Comparison of ENCODE assay signal across 8 mouse cellular contexts in genomic region chr8:122432443-122433268, GRCm38 (mm10). TPM values are rescaled to one million over a fixed set of nuclear protein-coding genes. Genes with fewer than 3 reads are reported as not detected.
DNase-seq lines count a peak whose midpoint lies in the region; ATAC-seq and TF ChIP-seq lines count a peak whose summit lies in the region.

Gene Cyba, minus strand, starts transcription at chr8:122432930.

- TF ChIP-seq CTCF in lung, embryonic 14.5 days (IDR thresholded peaks at IDR 0.05; ENCODE audit: low read depth), result no peak

- H3K36me3 ChIP-seq in lung, embryonic 14.5 days (ENCODE audit: insufficient read depth), result peaks cover 28% of the 10 kb centered on the region
- peaks cover 34% of the 10 kb centered on the region for H3K36me3 ChIP-seq in neural tube, embryonic 15.5 days

- H3K27me3 ChIP-seq in lung, embryonic 14.5 days (ENCODE audit: insufficient read depth, low read length), result no peaks in the 10 kb centered on the region
- no peaks in the 10 kb centered on the region for H3K27me3 ChIP-seq in neural tube, embryonic 15.5 days (replicated peaks)

- DNase-seq in frontal cortex, adult 2 months (ENCODE audit: extremely low spot score in 1 of 2, low spot score in 1 of 2), result no peak
- no peak for DNase-seq in frontal cortex, postnatal 10 days (ENCODE audit: low spot score in 2 of 2)
- DNase-seq in embryo, embryonic 11.5 days (ENCODE audit: low read depth, low spot score), result peak; percentile 22
- DNase-seq in heart, adult 18-20 months, result peak; percentile 85 to 89
- peak; percentile 85 for DNase-seq in kidney, adult 18-20 months
- peak; percentile 85 for DNase-seq in lung, embryonic 14.5 days
- DNase-seq in thymus, postnatal 4 days, result peak; percentile 90

- H3K4me1 ChIP-seq in lung, embryonic 14.5 days (ENCODE audit: insufficient read depth), result peaks cover 8% of the 10 kb centered on the region; the same call in 1 of the 2 replicates
- H3K4me1 ChIP-seq in neural tube, embryonic 15.5 days, result peaks cover 12% of the 10 kb centered on the region

- H3K9ac ChIP-seq in lung, embryonic 14.5 days, result peak within 1 kb of the TSS; percentile 78
- H3K9ac ChIP-seq in neural tube, embryonic 15.5 days (replicated peaks), result peak within 1 kb of the TSS; percentile 37; the same call in 1 of the 2 replicates

- ATAC-seq in lung, embryonic 14.5 days (ENCODE audit: insufficient read depth), result peak; percentile 94
- ATAC-seq in neural tube, embryonic 15.5 days (ENCODE audit: low FRiP score), result peak; percentile 30; the same call in 1 of the 2 replicates

- peak within 1 kb of the TSS; percentile 81; the same call in 1 of the 2 replicates for H3K27ac ChIP-seq in lung, embryonic 14.5 days (ENCODE audit: low read depth)
- peak within 1 kb of the TSS; percentile 60 for H3K27ac ChIP-seq in neural tube, embryonic 15.5 days (replicated peaks)

- H3K9me3 ChIP-seq in lung, embryonic 14.5 days (ENCODE audit: low read depth, low read length), result no peaks in the 10 kb centered on the region
- H3K9me3 ChIP-seq in neural tube, embryonic 15.5 days (replicated peaks), result no peaks in the 10 kb centered on the region

- peak within 1 kb of the TSS; percentile 95 for H3K4me2 ChIP-seq in lung, embryonic 14.5 days
- H3K4me2 ChIP-seq in neural tube, embryonic 15.5 days, result peak within 1 kb of the TSS; percentile 59

- peak within 1 kb of the TSS; percentile 63 for H3K4me3 ChIP-seq in lung, embryonic 14.5 days (ENCODE audit: low read depth, low read length)
- peak within 1 kb of the TSS; percentile 37 for H3K4me3 ChIP-seq in neural tube, embryonic 15.5 days (replicated peaks)

- WGBS in lung, embryonic 14.5 days, result 2% methylated on average over 45 of the region's 45 CpGs
- 8% methylated on average over 45 of the region's 45 CpGs for WGBS in neural tube, embryonic 15.5 days

RNA-seq across cellular contexts. Expression of gene Cyba, which starts in this region (rescaled TPM):
- 19.4 and 21.5 TPM in 2 replicates for polyA plus RNA-seq in frontal cortex, adult 2 months (2012; rRNA removed)
- 10 to 100 TPM; 48.8 to 51.3 TPM for total RNA-seq in heart, adult 18-20 months (2021)
- 165 and 175 TPM in 2 replicates for polyA plus RNA-seq in lung, embryonic 14.5 days (2014; fragmentation: Nextera tagmentation; extraction: Ambion mirVana)
- polyA plus RNA-seq in neural tube, embryonic 15.5 days (2015; fragmentation: Nextera tagmentation; extraction: Ambion mirVana), result 46.0 and 94.9 TPM in 2 replicates

Comparison
In these comparisons a context has a peak if more than half of its experiments do, and no peak if none do; other contexts are left out.
1. DNase-seq: peak in embryo, embryonic 11.5 days (single experiment), heart, adult 18-20 months (2 of 2), kidney, adult 18-20 months (single experiment), lung, embryonic 14.5 days (single experiment) and thymus, postnatal 4 days (single experiment); none in frontal cortex, adult 2 months (0 of 2) and frontal cortex, postnatal 10 days (0 of 2).